Mouse (Mus musculus): ENCODE measurements around the gene Cdk19. TPM values are rescaled to one million over a fixed set of nuclear protein-coding genes. Genes with fewer than 3 reads are reported as not detected.

Gene Cdk19
- total and polyA plus RNA-seq, 3 experiments, result 7.8 to 47.2 (median 29.1) TPM

DNA sequence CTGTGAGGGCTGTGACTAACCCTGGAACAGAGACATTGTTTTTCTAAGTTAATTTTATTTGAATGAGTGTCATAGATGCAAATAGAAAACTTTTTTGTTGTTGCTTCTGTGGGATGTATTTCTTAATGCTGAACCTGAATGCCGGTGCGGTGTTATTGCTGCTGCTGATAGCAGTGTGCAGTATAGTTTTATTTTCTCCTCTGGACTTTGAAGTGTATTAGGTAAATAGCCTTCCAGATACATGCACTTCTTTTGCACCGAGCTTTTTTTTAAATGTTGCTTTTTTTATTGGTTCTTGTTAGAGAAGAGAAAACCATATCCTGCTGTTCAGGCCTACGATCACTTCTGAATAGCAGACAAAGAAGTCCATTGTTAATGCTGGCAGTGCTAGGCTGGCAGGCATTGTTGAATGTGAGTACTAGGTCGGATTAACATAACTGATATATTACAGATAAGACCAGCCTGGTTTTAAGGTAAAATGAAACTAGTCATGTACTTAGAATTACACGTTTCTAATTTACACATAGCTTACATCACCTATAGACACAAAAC lies 104.5 kb downstream of the Cdk19 start:
- no peak for ATAC-seq (ENCODE audit: extremely low read depth, insufficient number of reproducible peaks, low FRiP score, poor library complexity, severe bottlenecking)
- peaks cover 22% of the 10 kb centered on the region for H3K4me1 ChIP-seq (ENCODE audit: insufficient read depth, low read depth, low read length)
- no peaks in the 10 kb centered on the region for H3K27me3 ChIP-seq (ENCODE audit: insufficient read depth, low read length)
- no peak for DNase-seq (ENCODE audit: low spot score)
- no peak overlapping the region for H3K4me3 ChIP-seq (ENCODE audit: low read depth, low read length)
- TF ChIP-seq CTCF (IDR thresholded peaks at IDR 0.05; ENCODE audit: low read depth, low read length), result no peak
- no peak for TF ChIP-seq POLR2AphosphoS5 (IDR thresholded peaks at IDR 0.05; ENCODE audit: insufficient replicate concordance, low read depth, low read length)
- no peak for TF ChIP-seq GATA2 (IDR thresholded peaks at IDR 0.05; ENCODE audit: borderline replicate concordance, low read depth, low read length)
- no peak for TF ChIP-seq TAL1 (conservative IDR thresholded peaks at IDR 0.05; ENCODE audit: low read depth, low read length)
- no peak for TF ChIP-seq GATA1 (IDR thresholded peaks at IDR 0.05; ENCODE audit: borderline replicate concordance, low read length)
- H3K9me3 ChIP-seq (replicated peaks), result 0 out of 2 replicates have a peak, but pooled peaks cover 3% of the 10 kb centered on the region
- peaks cover 19% of the 10 kb centered on the region for H3K36me3 ChIP-seq (replicated peaks)

DNA sequence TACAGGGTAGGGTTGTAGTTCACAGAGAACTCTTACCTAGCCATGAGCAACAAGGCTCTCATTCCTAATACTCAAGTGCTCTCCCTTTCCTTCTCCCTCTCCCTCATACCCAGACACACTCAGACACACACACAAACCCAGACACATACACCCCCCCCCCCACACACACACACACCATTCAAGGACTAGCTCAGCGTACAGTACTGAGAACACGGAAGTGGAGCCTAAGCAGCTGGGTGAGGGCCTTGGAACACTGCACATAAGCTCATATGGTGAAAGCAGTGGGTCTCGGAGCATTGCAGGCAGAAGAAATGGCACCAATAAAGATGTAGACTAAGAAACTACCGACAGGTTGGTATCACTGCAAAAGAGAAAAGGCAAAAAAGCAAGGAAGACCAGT lies 105.2 kb downstream of the Cdk19 start:
- DNase-seq (ENCODE audit: low spot score), result no peak
- H3K4me3 ChIP-seq (ENCODE audit: low read depth, low read length), result no peak overlapping the region
- no peak for ATAC-seq (ENCODE audit: extremely low read depth, insufficient number of reproducible peaks, low FRiP score, poor library complexity, severe bottlenecking)
- peaks cover 25% of the 10 kb centered on the region for H3K4me1 ChIP-seq (ENCODE audit: insufficient read depth, low read depth, low read length)
- TF ChIP-seq POLR2AphosphoS5 (IDR thresholded peaks at IDR 0.05; ENCODE audit: insufficient replicate concordance, low read depth, low read length) (no peak), GATA1 (IDR thresholded peaks at IDR 0.05; ENCODE audit: borderline replicate concordance, low read length) (no peak)
- peaks cover 19% of the 10 kb centered on the region for H3K36me3 ChIP-seq (replicated peaks)
- 0 out of 2 replicates have a peak, but pooled peaks cover 3% of the 10 kb centered on the region for H3K9me3 ChIP-seq (replicated peaks)
- H3K27me3 ChIP-seq (ENCODE audit: insufficient read depth, low read length), result no peaks in the 10 kb centered on the region

DNA sequence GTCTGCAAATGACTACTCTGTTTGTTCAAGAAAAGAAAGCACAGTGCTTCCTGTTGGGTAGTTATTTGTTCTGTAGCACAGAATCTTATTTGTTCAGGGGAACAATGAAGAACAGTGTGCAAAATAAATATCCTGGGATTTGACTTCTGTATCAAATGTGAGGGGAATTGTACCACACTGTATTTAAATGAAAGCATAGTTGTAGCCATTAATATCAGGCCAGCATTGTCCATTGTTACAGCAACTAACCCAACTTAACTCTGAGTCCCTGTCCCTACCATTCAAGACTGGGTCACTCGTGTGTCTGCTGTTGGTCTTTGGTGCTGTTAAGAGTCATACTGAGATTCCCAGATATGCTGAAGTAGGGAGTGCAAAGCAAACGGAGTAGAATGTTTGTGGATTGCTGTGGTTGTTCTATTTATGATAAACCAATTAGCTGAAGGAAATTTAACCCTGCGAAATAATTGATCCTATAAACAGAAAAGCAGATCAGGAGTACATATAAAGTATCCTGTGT lies 106.8 kb downstream of the Cdk19 start:
- Histone ChIP-seq H3K4me1 (ENCODE audit: insufficient read depth, low read depth, low read length) (peaks cover 29% of the 10 kb centered on the region), H3K4me3 (ENCODE audit: low read depth, low read length) (no peak overlapping the region), H3K27me3 (ENCODE audit: insufficient read depth, low read length) (no peaks in the 10 kb centered on the region), H3K36me3 (replicated peaks) (peaks cover 14% of the 10 kb centered on the region), H3K9me3 (replicated peaks) (0 out of 2 replicates have a peak, but pooled peaks cover 3% of the 10 kb centered on the region)
- TF ChIP-seq TAL1 (conservative IDR thresholded peaks at IDR 0.05; ENCODE audit: low read depth, low read length) (no peak), GATA1 (IDR thresholded peaks at IDR 0.05; ENCODE audit: borderline replicate concordance, low read length) (no peak), CTCF (IDR thresholded peaks at IDR 0.05; ENCODE audit: low read depth, low read length) (no peak), POLR2AphosphoS5 (IDR thresholded peaks at IDR 0.05; ENCODE audit: insufficient replicate concordance, low read depth, low read length) (no peak), GATA2 (IDR thresholded peaks at IDR 0.05; ENCODE audit: borderline replicate concordance, low read depth, low read length) (no peak)
- ATAC-seq (ENCODE audit: extremely low read depth, insufficient number of reproducible peaks, low FRiP score, poor library complexity, severe bottlenecking) (no peak), DNase-seq (ENCODE audit: low spot score) (no peak)

DNA sequence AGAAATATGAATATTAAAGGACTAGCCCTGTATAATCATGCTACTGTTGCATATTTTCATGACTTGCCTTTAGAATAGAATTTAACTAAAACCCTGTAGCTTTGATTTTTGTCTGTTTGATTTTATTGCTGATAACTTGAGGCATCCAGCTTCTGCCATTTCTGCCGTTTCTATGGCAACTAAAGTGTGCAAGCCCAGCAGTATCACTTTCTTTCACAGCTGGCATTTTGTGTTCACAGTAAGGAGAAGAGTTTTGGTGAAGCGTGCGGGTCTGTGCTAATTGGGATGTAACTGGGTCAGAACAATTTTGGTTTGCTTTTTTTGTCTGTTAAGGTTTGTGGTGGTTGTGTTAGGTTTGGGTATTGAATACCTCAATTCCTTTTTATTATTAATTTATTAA lies 107.3 kb downstream of the Cdk19 start:
- Histone ChIP-seq H3K36me3 (replicated peaks) (peaks cover 14% of the 10 kb centered on the region), H3K27me3 (ENCODE audit: insufficient read depth, low read length) (no peaks in the 10 kb centered on the region), H3K9me3 (replicated peaks) (0 out of 2 replicates have a peak, but pooled peaks cover 3% of the 10 kb centered on the region), H3K4me1 (ENCODE audit: insufficient read depth, low read depth, low read length) (peaks cover 33% of the 10 kb centered on the region), H3K4me3 (ENCODE audit: low read depth, low read length) (no peak overlapping the region)
- TF ChIP-seq POLR2AphosphoS5 (IDR thresholded peaks at IDR 0.05; ENCODE audit: insufficient replicate concordance, low read depth, low read length) (no peak), CTCF (IDR thresholded peaks at IDR 0.05; ENCODE audit: low read depth, low read length) (no peak), GATA1 (IDR thresholded peaks at IDR 0.05; ENCODE audit: borderline replicate concordance, low read length) (no peak), TAL1 (conservative IDR thresholded peaks at IDR 0.05; ENCODE audit: low read depth, low read length) (no peak), GATA2 (IDR thresholded peaks at IDR 0.05; ENCODE audit: borderline replicate concordance, low read depth, low read length) (no peak)
- ATAC-seq (ENCODE audit: extremely low read depth, insufficient number of reproducible peaks, low FRiP score, poor library complexity, severe bottlenecking) (no peak), DNase-seq (ENCODE audit: low spot score) (no peak)

DNA sequence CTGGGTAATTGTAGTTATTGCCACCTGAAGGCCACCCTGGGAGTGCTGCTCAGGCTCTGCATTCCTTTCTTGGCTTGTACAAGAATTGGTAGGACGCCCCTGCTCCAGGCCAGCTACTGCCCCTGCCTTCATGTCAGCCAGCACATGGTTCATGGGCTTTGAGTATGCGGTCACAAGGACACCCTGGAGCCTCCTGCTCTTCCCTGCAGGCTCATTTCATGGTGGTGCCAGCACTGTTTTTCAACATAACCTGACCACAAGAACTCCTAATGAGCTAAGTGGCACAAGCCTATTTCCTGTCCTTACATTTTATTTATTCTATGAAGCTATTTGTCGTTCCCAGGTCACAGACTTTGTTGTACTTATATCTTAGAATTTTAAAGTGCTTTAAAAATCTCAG lies 107.9 kb downstream of the Cdk19 start:
- Histone ChIP-seq H3K4me3 (ENCODE audit: low read depth, low read length) (no peak overlapping the region), H3K36me3 (replicated peaks) (peaks cover 11% of the 10 kb centered on the region)

DNA sequence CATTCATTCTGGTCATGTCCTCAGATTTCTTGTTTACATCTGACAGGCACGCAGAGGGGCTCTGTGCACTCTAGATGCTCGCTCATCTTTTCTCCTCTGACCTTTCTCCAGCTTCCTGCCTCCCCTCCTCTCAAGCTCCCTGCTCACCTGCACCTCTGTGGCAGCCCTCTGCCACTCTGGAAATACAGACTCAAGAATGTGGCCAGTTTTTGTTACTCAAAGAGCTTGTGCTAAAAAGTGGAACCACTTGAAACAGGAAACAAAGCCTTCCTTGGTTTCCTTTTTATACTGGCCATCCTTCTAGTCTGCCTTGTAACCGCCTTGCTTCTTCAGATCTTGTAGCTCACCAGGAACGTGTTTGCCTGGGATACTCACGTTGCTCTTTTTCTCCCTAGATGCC lies 108.6 kb downstream of the Cdk19 start:
- Histone ChIP-seq H3K36me3 (replicated peaks) (peaks cover 6% of the 10 kb centered on the region), H3K9me3 (replicated peaks) (no peaks in the 10 kb centered on the region), H3K27me3 (ENCODE audit: insufficient read depth, low read length) (no peaks in the 10 kb centered on the region), H3K4me1 (ENCODE audit: insufficient read depth, low read depth, low read length) (peaks cover 40% of the 10 kb centered on the region), H3K4me3 (ENCODE audit: low read depth, low read length) (no peak overlapping the region)
- no peak for ATAC-seq (ENCODE audit: extremely low read depth, insufficient number of reproducible peaks, low FRiP score, poor library complexity, severe bottlenecking)
- DNase-seq (ENCODE audit: low spot score), result no peak
- no peak for TF ChIP-seq TAL1 (conservative IDR thresholded peaks at IDR 0.05; ENCODE audit: low read depth, low read length)
- TF ChIP-seq CTCF (IDR thresholded peaks at IDR 0.05; ENCODE audit: low read depth, low read length), result no peak
- TF ChIP-seq GATA1 (IDR thresholded peaks at IDR 0.05; ENCODE audit: borderline replicate concordance, low read length), result no peak
- no peak for TF ChIP-seq POLR2AphosphoS5 (IDR thresholded peaks at IDR 0.05; ENCODE audit: insufficient replicate concordance, low read depth, low read length)
- TF ChIP-seq GATA2 (IDR thresholded peaks at IDR 0.05; ENCODE audit: borderline replicate concordance, low read depth, low read length), result no peak

More for the DNA sequence above, 107.9 kb downstream of the Cdk19 start:
- DNase-seq (ENCODE audit: low spot score) (no peak), ATAC-seq (ENCODE audit: extremely low read depth, insufficient number of reproducible peaks, low FRiP score, poor library complexity, severe bottlenecking) (no peak)
- TF ChIP-seq POLR2AphosphoS5 (IDR thresholded peaks at IDR 0.05; ENCODE audit: insufficient replicate concordance, low read depth, low read length) (no peak), TAL1 (conservative IDR thresholded peaks at IDR 0.05; ENCODE audit: low read depth, low read length) (no peak), GATA1 (IDR thresholded peaks at IDR 0.05; ENCODE audit: borderline replicate concordance, low read length) (no peak), CTCF (IDR thresholded peaks at IDR 0.05; ENCODE audit: low read depth, low read length) (no peak), GATA2 (IDR thresholded peaks at IDR 0.05; ENCODE audit: borderline replicate concordance, low read depth, low read length) (no peak)
- Histone ChIP-seq H3K27me3 (ENCODE audit: insufficient read depth, low read length) (no peaks in the 10 kb centered on the region), H3K4me1 (ENCODE audit: insufficient read depth, low read depth, low read length) (peaks cover 39% of the 10 kb centered on the region), H3K9me3 (replicated peaks) (0 out of 2 replicates have a peak, but pooled peaks cover 3% of the 10 kb centered on the region)
